Mouse (Mus musculus): ENCODE results near the gene Olfr561. TPM values are rescaled to one million over a fixed set of nuclear protein-coding genes. Genes with fewer than 3 reads are reported as not detected.

Gene Olfr561
- polyA plus RNA-seq (2015; fragmentation: Nextera tagmentation; extraction: Ambion mirVana), result not detected in 2 replicates

DNA sequence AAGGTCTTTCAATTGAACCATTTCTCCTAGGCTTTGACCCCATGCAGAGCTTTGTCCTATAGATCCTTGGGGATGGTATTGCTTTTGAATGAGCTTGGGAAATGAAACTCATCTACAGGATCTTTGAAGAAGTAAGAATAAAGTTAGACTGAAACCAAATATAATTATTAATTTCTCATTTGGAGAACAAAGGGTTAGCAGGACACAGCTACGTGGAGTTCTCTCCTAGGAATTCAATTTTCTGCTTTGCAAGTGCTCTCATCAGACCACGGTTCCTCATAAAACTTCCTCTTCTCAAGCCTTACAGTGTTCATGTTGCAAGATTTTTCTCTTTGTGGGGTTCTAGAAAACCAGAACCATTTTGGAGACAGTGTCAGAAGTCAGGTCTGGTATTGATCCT is at the start of gene Olfr561:
Gene Olfr561 (plus strand): TSS at position 301 of the 400 bp plus-strand sequence.

DNA sequence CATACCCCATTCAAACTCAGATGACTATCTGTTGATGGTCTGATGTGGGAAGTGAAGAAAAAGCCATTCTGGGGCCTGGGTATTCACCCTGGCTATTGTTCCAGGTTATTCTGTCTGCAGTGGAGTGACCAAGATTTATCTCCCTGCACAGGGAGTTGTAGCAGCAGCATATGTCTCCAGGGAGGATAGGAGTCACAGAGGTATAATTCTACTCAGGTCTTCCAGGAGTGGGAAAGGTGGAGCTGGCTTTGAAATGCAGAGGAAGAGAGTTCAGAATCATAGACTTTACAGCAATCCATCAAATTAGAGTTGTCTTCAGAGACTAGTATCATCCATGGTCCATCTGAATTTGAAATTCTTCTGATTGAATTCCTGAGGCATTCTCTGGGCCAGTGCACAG is 43.6 kb upstream of the Olfr561 start, which contains the start of gene Olfr559:
Gene Olfr559 (minus strand): TSS at position 101 of the 400 bp plus-strand sequence.

DNA sequence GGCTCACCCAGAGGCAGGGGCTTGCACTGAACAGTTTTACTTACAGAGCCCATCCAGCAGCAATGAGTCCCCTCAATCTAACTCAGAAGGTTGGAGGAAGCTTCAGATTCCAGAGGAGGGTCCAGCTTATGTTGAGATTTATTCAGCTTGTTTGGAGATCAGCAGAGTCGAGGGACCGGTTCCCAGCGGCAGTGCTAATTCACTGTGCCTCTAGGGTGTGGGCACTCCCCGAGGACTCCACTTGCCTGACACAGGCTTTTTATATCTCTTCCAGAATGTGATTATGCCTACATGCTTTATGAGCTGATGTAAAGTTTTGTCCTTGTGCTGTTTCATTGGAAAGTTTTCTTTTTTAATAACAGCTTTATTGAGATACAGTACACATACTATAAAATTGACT is 11.8 kb upstream of the Olfr561 start, which contains the start of the genes Olfr560 and Olfr78:
Gene Olfr560 (minus strand): TSS at position 101 of the 400 bp plus-strand sequence.
Gene Olfr78 (minus strand): TSS at position 206 of the 400 bp plus-strand sequence.

DNA sequence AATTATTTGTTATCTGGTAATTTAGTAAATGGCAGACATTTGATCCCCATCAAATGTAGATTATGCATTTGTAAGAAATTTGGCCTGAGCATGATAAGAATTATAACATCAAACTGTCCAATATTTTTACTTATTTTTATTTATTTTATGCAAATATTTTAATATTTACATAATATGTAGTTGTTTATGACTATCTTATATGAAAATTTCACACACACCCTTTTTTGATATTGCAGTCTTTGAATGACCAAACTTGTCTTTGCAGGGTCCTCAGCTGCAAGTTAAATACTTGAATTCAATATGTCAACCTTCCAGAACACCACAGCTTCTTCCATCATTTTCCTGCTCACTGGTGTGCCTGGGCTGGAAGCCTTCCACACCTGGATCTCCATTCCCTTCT is 32.2 kb downstream of the Olfr561 start, which contains the start of gene Olfr564:
Gene Olfr564 (plus strand): TSS at position 301 of the 400 bp plus-strand sequence.

Other genes with a start within 250 kb of the Olfr561 start
- gene Olfr547, start 236.5 kb upstream of the Olfr561 start, polyA plus RNA-seq (2015; fragmentation: Nextera tagmentation; extraction: Ambion mirVana), result not detected in 2 replicates
- not detected in 2 replicates for gene Olfr548-ps1, start 230.3 kb upstream of the Olfr561 start, polyA plus RNA-seq (2015; fragmentation: Nextera tagmentation; extraction: Ambion mirVana)
- not detected in 2 replicates for gene Olfr549, start 221.4 kb upstream of the Olfr561 start, polyA plus RNA-seq (2015; fragmentation: Nextera tagmentation; extraction: Ambion mirVana)
- 0.90 and 1.3 TPM in 2 replicates for gene Trim21, start 205.7 kb upstream of the Olfr561 start, polyA plus RNA-seq (2015; fragmentation: Nextera tagmentation; extraction: Ambion mirVana)
- gene Olfr550, start 199.8 kb upstream of the Olfr561 start, polyA plus RNA-seq (2015; fragmentation: Nextera tagmentation; extraction: Ambion mirVana), result not detected in 2 replicates
- not detected in 2 replicates for gene Olfr551, start 179.3 kb upstream of the Olfr561 start, polyA plus RNA-seq (2015; fragmentation: Nextera tagmentation; extraction: Ambion mirVana)
- gene Olfr552, start 173.5 kb upstream of the Olfr561 start, polyA plus RNA-seq (2015; fragmentation: Nextera tagmentation; extraction: Ambion mirVana), result not detected in 2 replicates
- gene Olfr553, start 153.0 kb upstream of the Olfr561 start, polyA plus RNA-seq (2015; fragmentation: Nextera tagmentation; extraction: Ambion mirVana), result not detected in 2 replicates
- gene Olfr554, start 132.8 kb upstream of the Olfr561 start, polyA plus RNA-seq (2015; fragmentation: Nextera tagmentation; extraction: Ambion mirVana), result not detected in 2 replicates
- gene Olfr555, start 112.4 kb upstream of the Olfr561 start, polyA plus RNA-seq (2015; fragmentation: Nextera tagmentation; extraction: Ambion mirVana), result not detected in 2 replicates
- gene Olfr556, start 106.3 kb upstream of the Olfr561 start, polyA plus RNA-seq (2015; fragmentation: Nextera tagmentation; extraction: Ambion mirVana), result not detected in 2 replicates
- gene Trim68, start 83.9 kb upstream of the Olfr561 start, polyA plus RNA-seq (2015; fragmentation: Nextera tagmentation; extraction: Ambion mirVana), result 9.6 and 9.9 TPM in 2 replicates
- not detected in 2 replicates for gene Olfr557, start 75.3 kb upstream of the Olfr561 start, polyA plus RNA-seq (2015; fragmentation: Nextera tagmentation; extraction: Ambion mirVana)
- gene Olfr558, start 69.0 kb upstream of the Olfr561 start, polyA plus RNA-seq (2015; fragmentation: Nextera tagmentation; extraction: Ambion mirVana), result 0.25 and 0.54 TPM in 2 replicates
- not detected in 2 replicates for gene Olfr33, start 52.2 kb upstream of the Olfr561 start, polyA plus RNA-seq (2015; fragmentation: Nextera tagmentation; extraction: Ambion mirVana)
- not detected in 2 replicates for gene Olfr559, start 43.7 kb upstream of the Olfr561 start, polyA plus RNA-seq (2015; fragmentation: Nextera tagmentation; extraction: Ambion mirVana)
- gene Olfr560, start 11.9 kb upstream of the Olfr561 start, polyA plus RNA-seq (2015; fragmentation: Nextera tagmentation; extraction: Ambion mirVana), result not detected in 2 replicates
- 1.7 and 8.6 TPM in 2 replicates for gene Olfr78, start 11.8 kb upstream of the Olfr561 start, polyA plus RNA-seq (2015; fragmentation: Nextera tagmentation; extraction: Ambion mirVana)
- gene Olfr564, start 32.3 kb downstream of the Olfr561 start, polyA plus RNA-seq (2015; fragmentation: Nextera tagmentation; extraction: Ambion mirVana), result not detected in 2 replicates
- not detected in 2 replicates for gene Olfr566, start 87.5 kb downstream of the Olfr561 start, polyA plus RNA-seq (2015; fragmentation: Nextera tagmentation; extraction: Ambion mirVana)
- not detected in 2 replicates for gene Olfr568, start 105.9 kb downstream of the Olfr561 start, polyA plus RNA-seq (2015; fragmentation: Nextera tagmentation; extraction: Ambion mirVana)
- not detected in 2 replicates for gene Olfr569, start 119.7 kb downstream of the Olfr561 start, polyA plus RNA-seq (2015; fragmentation: Nextera tagmentation; extraction: Ambion mirVana)
- gene Olfr570, start 123.4 kb downstream of the Olfr561 start, polyA plus RNA-seq (2015; fragmentation: Nextera tagmentation; extraction: Ambion mirVana), result not detected in 2 replicates
- gene Olfr571, start 146.3 kb downstream of the Olfr561 start, polyA plus RNA-seq (2015; fragmentation: Nextera tagmentation; extraction: Ambion mirVana), result not detected in 2 replicates
- gene Olfr572, start 153.2 kb downstream of the Olfr561 start, polyA plus RNA-seq (2015; fragmentation: Nextera tagmentation; extraction: Ambion mirVana), result not detected in 2 replicates
- not detected in 2 replicates for gene Olfr573-ps1, start 171.4 kb downstream of the Olfr561 start, polyA plus RNA-seq (2015; fragmentation: Nextera tagmentation; extraction: Ambion mirVana)
- not detected in 2 replicates for gene Olfr574, start 177.2 kb downstream of the Olfr561 start, polyA plus RNA-seq (2015; fragmentation: Nextera tagmentation; extraction: Ambion mirVana)
- gene Olfr575, start 187.6 kb downstream of the Olfr561 start, polyA plus RNA-seq (2015; fragmentation: Nextera tagmentation; extraction: Ambion mirVana), result not detected in 2 replicates
- not detected in 2 replicates for gene Olfr576, start 191.4 kb downstream of the Olfr561 start, polyA plus RNA-seq (2015; fragmentation: Nextera tagmentation; extraction: Ambion mirVana)
- not detected in 2 replicates for gene Olfr577, start 204.7 kb downstream of the Olfr561 start, polyA plus RNA-seq (2015; fragmentation: Nextera tagmentation; extraction: Ambion mirVana)
- gene Olfr578, start 218.1 kb downstream of the Olfr561 start, polyA plus RNA-seq (2015; fragmentation: Nextera tagmentation; extraction: Ambion mirVana), result not detected in 2 replicates